Mouse (Mus musculus) thymus, adult 2 months (tissue): Measurements from ENCODE around the gene Tusc2.

Experiments used
- CTCF ChIP-seq: fragments of 200-500 bp; IDR thresholded peaks from 2 replicates; pipeline ENCODE4 v1.5.1; 2012; ENCODE audit warnings: mild to moderate bottlenecking, control low read depth, low read length, moderate library complexity, borderline replicate concordance; ENCODE audit not compliant: control insufficient read depth, poor library complexity, insufficient read depth; ENCODE audit errors: extremely low read depth
- POLR2A ChIP-seq: fragments of 200-500 bp; IDR thresholded peaks from 2 replicates; pipeline ENCODE4 v1.6.1; 2012; ENCODE audit warnings: mild to moderate bottlenecking, low read length, control low read depth, moderate library complexity; ENCODE audit not compliant: control insufficient read depth, poor library complexity, insufficient read depth; ENCODE audit errors: extremely low read depth

- TF ChIP-seq CTCF: no peak
- no peak for TF ChIP-seq POLR2A
Observed at GRCm38 (mm10) chr9:107596619-107597569, 33.8 kb downstream of the Tusc2 start.
